Mouse (Mus musculus): ENCODE measurements around the gene Rnf123.
A peak's percentile ranks its signal among the peaks of the same experiment; 100 is the strongest.

DNA sequence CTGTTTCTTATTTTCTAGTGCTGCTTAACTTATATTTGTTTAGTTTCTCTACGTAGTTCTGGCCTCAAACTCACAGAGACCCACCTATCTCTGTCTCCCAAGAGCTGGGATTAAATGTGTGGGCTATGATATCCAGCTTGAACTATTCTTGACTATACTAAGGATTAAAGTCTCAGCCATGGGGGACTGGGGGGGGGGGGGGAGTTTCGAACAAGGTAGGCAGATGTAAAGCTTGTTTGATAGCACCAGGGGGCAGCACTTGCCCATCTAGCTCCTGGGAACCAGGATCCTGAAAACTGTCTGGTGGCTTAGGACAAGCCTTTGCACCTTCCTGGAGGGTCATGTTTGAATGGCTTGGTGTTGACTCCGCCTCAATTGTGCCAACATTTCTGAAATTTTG lies 12.4 kb upstream of the Rnf123 start:
- TF ChIP-seq CTCF (IDR thresholded peaks at IDR 0.05; ENCODE audit: low read depth) (peak; percentile 84), EP300 (optimal IDR thresholded peaks at IDR 0.05) (no peak)

All from stomach, postnatal 0 days (tissue).